Mouse (Mus musculus) midbrain, embryonic 10.5 days (tissue): Measurements from ENCODE around the gene Tbc1d25. TPM values are rescaled to one million over a fixed set of nuclear protein-coding genes. Genes with fewer than 3 reads are reported as not detected.

Experiments used
- DNase-seq: peaks from one replicate; pipeline ENCODE4 v3.0.0-alpha.2; 2017; ENCODE audit warnings: low spot score
- H3K27ac ChIP-seq: fragments of 300-500 bp; sonication (generic); replicated peaks from 2 replicates; pipeline ENCODE4 v1.5.1; 2016; ENCODE audit warnings: mild to moderate bottlenecking
- H3K27me3 ChIP-seq: fragments of 300-500 bp; sonication (generic); 2 replicates; pipeline ENCODE4 v1.6.1; 2016; ENCODE audit warnings: low read depth, mild to moderate bottlenecking; ENCODE audit not compliant: poor library complexity, severe bottlenecking
- H3K36me3 ChIP-seq: fragments of 300-500 bp; sonication (generic); 2 replicates; pipeline ENCODE4 v1.6.1; 2016; ENCODE audit warnings: mild to moderate bottlenecking, moderate library complexity
- H3K4me1 ChIP-seq: fragments of 300-500 bp; sonication (generic); 2 replicates; pipeline ENCODE4 v1.6.1; 2016
- H3K4me3 ChIP-seq: fragments of 300-500 bp; sonication (generic); 2 replicates; pipeline ENCODE4 v1.5.1; 2016; ENCODE audit warnings: mild to moderate bottlenecking, moderate library complexity
- H3K9me3 ChIP-seq: fragments of 300-500 bp; sonication (generic); replicated peaks from 2 replicates; pipeline ENCODE4 v1.6.1; 2016; ENCODE audit warnings: mild to moderate bottlenecking
- whole genome bisulfite sequencing: fragments of 180-500 bp; shearing (Covaris S2); methylation state at CpG from one replicate; pipeline ENCODE4 v1.1.7; 2016; 5-methylcytosine and 5-hydroxymethylcytosine counted together
- polyA plus RNA-seq: library from polyadenylated mRNA; unstranded; fragments of >200 nt; fragmentation: Nextera tagmentation; extraction: Ambion mirVana; gene quantifications from 2 replicates; pipeline ENCODE4 v1.2.1, GENCODE M21; 2016

Tbc1d25 gene
- polyA plus RNA-seq: 8.7 and 11.2 TPM in 2 replicates

DNA sequence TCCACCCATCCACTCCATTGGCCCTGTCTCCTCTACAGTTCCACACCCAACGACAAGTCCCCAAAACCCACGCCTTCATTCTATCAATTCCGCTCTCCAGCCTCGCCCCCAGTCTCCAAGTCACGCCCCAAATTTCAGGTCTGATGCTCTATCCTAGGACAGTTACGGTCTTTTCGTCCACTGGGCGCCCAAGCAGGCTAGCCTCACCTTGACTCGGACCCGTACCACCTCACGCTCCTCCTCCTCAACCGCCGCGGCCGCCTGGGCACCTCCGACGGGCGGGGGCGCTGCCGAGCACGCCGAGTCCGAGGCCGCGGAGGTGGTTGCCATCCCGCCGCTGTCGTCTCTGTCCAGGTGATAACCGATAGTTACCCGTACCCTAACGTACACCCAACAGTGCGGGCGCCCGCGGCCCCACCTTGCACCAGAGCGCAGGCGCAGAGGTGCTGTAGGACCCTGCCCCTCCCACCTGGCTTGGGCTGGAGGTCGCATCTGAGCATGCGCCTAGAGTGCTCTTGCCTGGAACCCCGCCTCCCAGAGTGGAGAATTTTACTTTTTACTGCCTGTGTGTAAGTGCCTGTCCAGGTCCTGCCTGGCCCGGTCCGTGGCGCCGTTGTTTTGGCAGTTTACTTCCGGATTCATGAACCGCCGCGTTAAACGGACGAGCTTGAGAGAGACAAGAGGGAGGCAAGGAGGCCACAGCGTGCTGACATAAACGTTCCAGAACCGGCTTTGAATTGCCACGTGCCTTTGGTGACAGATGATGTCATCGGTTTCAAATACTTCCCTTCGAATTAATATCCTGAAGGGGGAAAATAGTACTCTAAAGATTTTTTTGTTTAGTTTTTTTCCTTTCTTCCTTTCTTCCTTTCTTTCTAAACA lies at the start of gene Tbc1d25:
Tbc1d25 (minus strand) TSS at position 678 of the 882 bp plus-strand sequence.
- Histone ChIP-seq H3K4me3 (peak within 1 kb of the TSS; percentile 65), H3K27ac (peak within 1 kb of the TSS; percentile 81), H3K36me3 (no peaks in the 10 kb centered on the region), H3K9me3 (peaks cover 9% of the 10 kb centered on the region; the same call in 1 of the 2 replicates), H3K4me1 (peaks cover 9% of the 10 kb centered on the region; the same call in 1 of the 2 replicates), H3K27me3 (no peaks in the 10 kb centered on the region)
- peak; percentile 80 for DNase-seq
- 18% methylated on average over 56 of the region's 56 CpGs for whole genome bisulfite sequencing

DNA sequence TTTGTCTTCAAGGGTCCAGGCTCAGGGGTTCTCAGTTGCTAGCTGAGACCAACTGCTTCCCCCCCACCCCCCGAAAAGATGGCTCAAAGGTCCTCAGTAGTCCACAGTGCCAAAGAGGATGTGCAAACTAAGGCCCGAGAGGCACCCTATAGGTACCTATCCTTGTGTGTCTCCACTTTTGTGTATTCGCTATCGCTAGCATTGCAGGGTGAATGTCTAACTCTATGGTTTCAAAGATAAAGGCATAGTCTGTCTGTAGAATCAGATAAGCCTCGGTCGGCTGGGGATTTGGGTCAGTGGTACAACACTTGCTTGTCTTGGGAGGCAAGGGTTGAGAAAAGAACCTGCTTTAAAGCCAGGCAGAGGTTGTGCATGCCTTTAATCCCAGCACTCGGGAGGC lies 47.5 kb upstream of the Tbc1d25 start:
- Histone ChIP-seq H3K27me3 (peaks cover 10% of the 10 kb centered on the region), H3K4me1 (no peaks in the 10 kb centered on the region), H3K9me3 (peaks cover 5% of the 10 kb centered on the region; the same call in 1 of the 2 replicates), H3K27ac (no peak overlapping the region), H3K4me3 (no peak overlapping the region), H3K36me3 (no peaks in the 10 kb centered on the region)
- 89% methylated on average over 7 of the region's 7 CpGs for WGBS
- no peak for DNase-seq

DNA sequence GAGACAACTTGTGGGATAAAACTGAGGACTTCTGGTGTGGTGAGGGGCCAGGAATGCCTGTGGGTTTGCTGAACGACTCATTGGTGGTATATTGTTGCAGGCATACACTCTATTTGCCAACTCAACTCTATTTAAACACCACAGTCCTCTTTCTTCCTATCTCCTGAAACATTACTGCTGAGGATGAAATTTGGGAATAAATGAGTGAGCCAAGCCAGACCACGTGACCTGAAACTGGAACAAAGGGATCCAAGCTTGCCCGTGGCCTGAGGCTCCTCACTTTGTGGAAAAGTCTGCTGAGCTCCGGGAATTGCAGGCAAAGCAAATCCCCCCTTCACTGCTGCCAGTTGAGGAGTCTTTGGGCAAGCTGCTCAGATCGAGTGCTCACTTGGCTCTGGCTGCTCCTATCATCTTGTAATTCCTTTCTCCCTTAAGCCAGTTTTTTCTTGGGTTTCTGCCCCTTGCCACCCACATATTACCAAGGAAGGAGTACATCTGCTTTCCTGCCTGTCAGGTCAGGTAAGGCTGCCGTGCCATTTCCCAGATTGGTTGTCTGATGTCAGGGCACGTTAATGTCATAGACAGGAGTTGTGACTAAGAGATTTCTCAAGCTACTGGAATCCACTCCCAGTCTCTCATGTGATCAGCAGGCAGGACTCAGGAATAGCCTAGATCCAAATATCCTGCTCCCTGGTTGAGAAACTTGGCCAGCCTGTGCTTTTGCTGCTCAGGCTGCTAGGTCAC lies 46.9 kb upstream of the Tbc1d25 start:
- Histone ChIP-seq H3K27ac (no peak overlapping the region), H3K36me3 (no peaks in the 10 kb centered on the region), H3K4me3 (no peak overlapping the region), H3K9me3 (peaks cover 5% of the 10 kb centered on the region; the same call in 1 of the 2 replicates), H3K27me3 (peaks cover 11% of the 10 kb centered on the region), H3K4me1 (no peaks in the 10 kb centered on the region)
- DNase-seq: no peak
- 62% methylated on average over 7 of the region's 7 CpGs for WGBS

DNA sequence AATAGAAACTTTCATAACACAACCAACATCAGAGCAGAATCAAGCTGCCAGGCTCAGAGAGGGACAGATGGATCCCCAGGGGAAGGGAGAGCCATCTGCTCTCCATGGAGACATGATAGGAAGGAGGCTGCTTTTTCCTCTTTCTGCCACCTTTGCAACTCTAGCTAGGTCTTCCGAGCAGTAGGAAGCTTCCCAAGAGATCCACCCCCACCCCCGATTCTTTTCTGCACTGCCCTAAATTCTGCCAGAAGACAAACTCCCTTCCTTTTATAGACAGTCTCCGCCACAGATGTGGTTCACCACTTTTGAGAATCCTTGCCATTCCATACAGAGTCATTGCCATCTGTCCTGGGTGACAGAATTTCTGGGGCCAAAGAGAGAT lies 46.3 kb upstream of the Tbc1d25 start:
- WGBS: 78% methylated on average over 3 of the region's 3 CpGs
- H3K4me3 ChIP-seq: no peak overlapping the region
- no peak overlapping the region for H3K27ac ChIP-seq
- DNase-seq: no peak
- H3K4me1 ChIP-seq: no peaks in the 10 kb centered on the region
- no peaks in the 10 kb centered on the region for H3K36me3 ChIP-seq
- peaks cover 5% of the 10 kb centered on the region; the same call in 1 of the 2 replicates for H3K9me3 ChIP-seq
- peaks cover 11% of the 10 kb centered on the region for H3K27me3 ChIP-seq

DNA sequence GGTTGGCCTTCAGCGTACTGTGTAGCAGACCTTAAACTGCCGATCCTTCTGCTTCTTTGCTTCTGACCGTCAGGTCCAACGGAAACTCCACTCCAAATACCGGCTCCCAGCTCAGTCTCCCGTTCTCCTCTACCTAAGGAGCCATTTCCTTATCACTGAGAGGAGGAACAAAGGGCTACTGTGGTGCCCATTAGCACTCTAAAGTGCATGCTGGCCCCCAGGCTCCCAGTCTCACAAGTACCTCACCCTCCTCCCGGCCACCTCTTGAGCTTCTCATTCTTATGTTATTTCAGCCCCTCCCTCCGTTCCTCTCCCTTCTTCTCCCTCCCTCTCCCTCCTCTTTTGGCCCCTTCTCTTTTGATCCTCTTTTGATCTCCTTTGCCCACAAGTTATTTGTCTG lies 43.7 kb upstream of the Tbc1d25 start:
- no peak overlapping the region for H3K27ac ChIP-seq
- H3K27me3 ChIP-seq: peaks cover 11% of the 10 kb centered on the region
- WGBS: 30% methylated on average over 8 of the region's 8 CpGs
- no peaks in the 10 kb centered on the region for H3K4me1 ChIP-seq
- no peaks in the 10 kb centered on the region for H3K36me3 ChIP-seq
- no peak for DNase-seq
- H3K4me3 ChIP-seq: no peak overlapping the region
- 0 out of 2 replicates have a peak, but pooled peaks cover 5% of the 10 kb centered on the region for H3K9me3 ChIP-seq

DNA sequence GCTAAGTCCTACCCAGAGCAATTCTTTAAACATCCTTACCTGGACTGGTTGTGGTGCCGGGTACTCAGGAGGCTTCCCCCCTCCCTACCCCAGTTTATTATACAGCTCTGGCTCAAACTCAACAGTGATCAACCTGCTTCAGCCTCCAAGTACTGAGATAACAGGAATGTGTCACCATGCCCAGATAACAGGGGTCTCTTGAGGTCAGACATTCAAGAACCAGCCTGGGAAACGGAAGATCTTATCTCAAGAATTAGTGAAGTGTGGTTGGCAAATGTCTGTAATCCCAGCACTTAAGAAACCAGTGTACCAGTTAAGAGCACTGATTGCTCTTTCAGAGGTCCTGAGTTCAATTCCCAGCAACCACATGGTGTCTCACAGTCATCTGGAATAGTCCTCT lies 42.1 kb upstream of the Tbc1d25 start:
- Histone ChIP-seq H3K36me3 (no peaks in the 10 kb centered on the region), H3K9me3 (0 out of 2 replicates have a peak, but pooled peaks cover 5% of the 10 kb centered on the region), H3K27ac (no peak overlapping the region), H3K27me3 (peaks cover 11% of the 10 kb centered on the region), H3K4me1 (no peaks in the 10 kb centered on the region), H3K4me3 (no peak overlapping the region)
- DNase-seq: no peak
- WGBS: 54% methylated on average over 2 of the region's 2 CpGs

DNA sequence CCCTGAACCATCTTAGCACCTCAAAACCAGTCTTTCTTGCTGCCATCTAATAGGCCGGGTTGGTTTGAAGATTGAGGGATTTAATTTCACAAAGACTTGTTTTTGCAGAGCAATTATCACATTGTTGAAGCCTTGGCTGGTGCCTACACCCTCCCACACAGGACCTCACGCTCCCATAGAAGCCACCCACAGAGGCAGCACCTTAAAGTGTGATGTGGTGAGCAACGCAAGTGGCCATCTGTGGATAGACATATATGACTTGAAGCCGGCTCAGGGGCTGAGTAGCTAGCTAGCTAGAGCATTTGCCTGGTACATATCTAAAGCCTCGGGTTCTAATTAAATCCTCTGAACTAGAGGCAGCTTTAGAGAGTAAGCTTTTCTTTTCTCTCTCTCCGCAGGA lies 41.4 kb upstream of the Tbc1d25 start:
- Histone ChIP-seq H3K27ac (no peak overlapping the region), H3K9me3 (0 out of 2 replicates have a peak, but pooled peaks cover 5% of the 10 kb centered on the region), H3K4me1 (no peaks in the 10 kb centered on the region), H3K4me3 (no peak overlapping the region), H3K27me3 (peaks cover 11% of the 10 kb centered on the region), H3K36me3 (no peaks in the 10 kb centered on the region)
- 36% methylated on average over 6 of the region's 6 CpGs for WGBS
- DNase-seq: no peak

DNA sequence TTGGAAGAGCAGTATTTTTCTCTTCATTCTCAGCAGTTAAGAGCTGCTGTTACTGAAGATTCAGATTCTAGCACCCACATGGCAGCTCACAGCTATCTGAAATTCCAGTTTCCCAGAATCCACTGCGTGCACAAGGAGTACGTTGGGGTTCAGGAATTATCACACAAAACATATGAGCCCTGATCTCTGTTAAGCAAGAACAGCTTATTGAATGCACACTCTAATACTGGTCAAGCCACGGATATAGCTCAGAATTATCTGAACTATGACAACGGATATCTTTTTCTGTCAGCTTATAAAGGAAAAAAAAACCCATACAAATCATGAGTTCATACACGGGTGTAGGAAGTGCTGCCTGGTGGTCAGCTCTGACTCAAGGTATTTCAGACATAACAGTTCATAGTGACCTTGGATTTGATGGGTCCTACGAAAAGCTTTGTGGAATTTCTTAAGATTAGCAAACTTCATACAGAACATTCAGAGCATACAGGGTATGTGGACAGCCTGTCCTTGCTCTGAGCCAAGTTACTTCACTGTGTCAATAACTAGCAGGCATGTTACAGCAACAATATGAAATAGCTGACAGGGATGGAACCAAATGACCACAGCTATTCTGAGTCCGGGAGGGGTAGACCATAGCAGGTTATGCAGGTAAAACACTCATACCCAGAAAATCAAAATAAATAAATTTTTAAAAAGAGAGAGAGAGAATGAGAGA lies 35.7 kb upstream of the Tbc1d25 start:
- WGBS: 77% methylated on average over 7 of the region's 7 CpGs
- H3K4me1 ChIP-seq: no peaks in the 10 kb centered on the region
- no peaks in the 10 kb centered on the region for H3K36me3 ChIP-seq
- H3K27me3 ChIP-seq: no peaks in the 10 kb centered on the region
- H3K4me3 ChIP-seq: no peak overlapping the region
- DNase-seq: no peak
- H3K9me3 ChIP-seq: no peaks in the 10 kb centered on the region; the same call in 1 of the 2 replicates
- H3K27ac ChIP-seq: no peak overlapping the region

DNA sequence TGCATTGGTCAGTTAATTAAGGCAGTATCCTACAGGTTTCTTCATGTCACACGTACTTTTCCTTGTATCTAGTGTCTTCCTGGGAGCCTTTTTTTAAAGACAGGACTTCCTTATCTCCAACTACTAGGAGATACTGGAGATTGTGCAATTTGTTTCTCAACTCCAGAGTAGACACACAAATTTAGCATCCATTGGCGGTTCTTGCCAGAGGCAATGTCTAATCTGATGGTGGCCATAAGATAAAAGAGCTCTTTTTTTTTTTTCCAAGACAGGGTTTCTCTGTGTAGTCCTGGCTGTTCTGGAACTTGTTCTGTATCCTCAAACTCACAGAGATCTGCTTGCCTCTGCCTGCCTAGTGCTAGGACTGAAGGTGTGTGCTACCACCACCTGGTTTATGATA lies 33.7 kb upstream of the Tbc1d25 start:
- Histone ChIP-seq H3K4me1 (peaks cover 5% of the 10 kb centered on the region), H3K9me3 (peaks cover 5% of the 10 kb centered on the region), H3K27me3 (no peaks in the 10 kb centered on the region), H3K36me3 (no peaks in the 10 kb centered on the region), H3K4me3 (no peak overlapping the region), H3K27ac (no peak overlapping the region)
- no peak for DNase-seq
- 71% methylated on average over 2 of the region's 2 CpGs for WGBS

DNA sequence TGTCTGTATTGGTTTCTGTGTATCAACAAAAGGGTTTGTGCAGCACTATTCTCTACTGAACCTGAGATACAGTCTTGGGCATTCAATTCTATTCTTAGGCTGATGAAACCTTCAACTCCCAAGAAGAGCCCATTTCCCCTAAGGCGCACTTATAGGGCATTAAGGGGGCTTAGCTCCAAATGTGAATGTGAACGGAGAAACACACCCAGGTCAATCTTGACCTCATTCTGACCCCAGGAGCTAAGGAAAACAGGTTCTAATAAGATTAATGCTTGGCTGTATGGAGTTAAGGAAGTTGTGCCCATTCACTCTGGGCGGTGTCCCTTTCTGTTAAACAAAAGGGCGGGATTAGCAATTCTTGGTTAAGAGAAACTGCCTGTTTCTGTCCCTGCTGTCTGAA lies 31.2 kb upstream of the Tbc1d25 start:
- H3K27me3 ChIP-seq: peaks cover 5% of the 10 kb centered on the region; the same call in 1 of the 2 replicates
- peaks cover 5% of the 10 kb centered on the region for H3K4me1 ChIP-seq
- 26% methylated on average over 4 of the region's 4 CpGs for WGBS
- H3K27ac ChIP-seq: no peak overlapping the region
- H3K36me3 ChIP-seq: no peaks in the 10 kb centered on the region
- DNase-seq: no peak
- peaks cover 12% of the 10 kb centered on the region for H3K9me3 ChIP-seq
- no peak overlapping the region for H3K4me3 ChIP-seq

DNA sequence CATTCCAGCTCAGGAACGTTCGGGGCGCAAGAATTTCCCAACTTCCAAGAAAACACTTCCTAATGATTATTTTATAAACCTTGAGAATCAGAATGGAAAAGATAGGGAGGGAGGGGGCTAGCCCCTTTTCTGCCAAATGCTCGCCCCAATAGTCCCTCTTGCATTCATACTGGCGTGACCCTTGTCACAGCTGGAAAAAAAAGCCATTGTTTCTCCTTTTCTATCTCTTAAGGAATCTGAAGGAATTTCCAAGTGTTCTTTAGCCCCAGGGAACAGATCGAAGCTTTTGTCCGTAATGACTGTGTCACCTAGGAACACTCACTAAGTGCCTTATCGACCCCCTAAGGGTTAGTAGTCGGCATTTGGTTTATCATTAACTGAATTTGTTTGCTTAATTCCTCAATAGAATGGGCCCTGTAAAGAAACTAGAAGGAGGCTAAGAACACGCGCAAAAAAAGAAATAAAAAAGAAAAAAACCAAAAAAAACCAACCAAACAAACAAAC lies 30.8 kb upstream of the Tbc1d25 start:
- peak overlapping the region; percentile 75; the same call in 1 of the 2 replicates for H3K27ac ChIP-seq
- WGBS: 15% methylated on average over 11 of the region's 11 CpGs
- peaks cover 5% of the 10 kb centered on the region; the same call in 1 of the 2 replicates for H3K27me3 ChIP-seq
- no peaks in the 10 kb centered on the region for H3K36me3 ChIP-seq
- DNase-seq: no peak
- H3K9me3 ChIP-seq: peaks cover 12% of the 10 kb centered on the region
- H3K4me3 ChIP-seq: peak overlapping the region; percentile 61
- H3K4me1 ChIP-seq: peaks cover 5% of the 10 kb centered on the region
